Mouse (Mus musculus) left cerebral cortex, postnatal 14 days (tissue): ENCODE data around the gene Col9a2. TPM values are rescaled to one million over a fixed set of nuclear protein-coding genes. Genes with fewer than 3 reads are reported as not detected.
"Not testable (repeated sequence)": the region's sequence is repeated elsewhere in the genome, so short reads cannot be mapped to it uniquely, and the experiment has no call there.

Experiments
- DNase-seq, 2 experiments: peaks; one replicate each; pipeline ENCODE4 v3.0.0; 2021 to 2022; ENCODE audit warnings: low spot score in 2 of 2, mixed read lengths in 1 of 2
- intact Hi-C: fragments of 180-260 bp; cut with DNase I; formaldehyde crosslinking; loops from one replicate; pipeline ENCODE4 v1.15.1; 2025
- total RNA-seq, 2 experiments: library from RNA; stranded (reverse); gene quantifications; 2 replicates each; pipeline ENCODE4 v1.2.3; 2021

The Col9a2 gene
- total RNA-seq, 2 experiments from 2014 or later, result 10.2 to 12.7 TPM

GRCm38 (mm10) chr4:121059218-121059617 is 20.0 kb downstream of the Col9a2 start:
- intact Hi-C loops, DNase-seq: not testable (repeated sequence)

- no peak for DNase-seq
- intact Hi-C loops, result no loop called here
Measured at GRCm38 (mm10) chr4:121065336-121065735, 26.2 kb downstream of the Col9a2 start.

- no peak for DNase-seq
- intact Hi-C loops, result no loop called here
Measured at GRCm38 (mm10) chr4:121074250-121074649, 35.1 kb downstream of the Col9a2 start.

- DNase-seq, result no peak
- intact Hi-C loops, result no loop called here
Measured at GRCm38 (mm10) chr4:121077915-121078646, 38.9 kb downstream of the Col9a2 start.

GRCm38 (mm10) chr4:121080395-121080794 is 41.2 kb downstream of the Col9a2 start:
- intact Hi-C loops, result no loop called here
- DNase-seq, result no peak

- DNase-seq, result no peak
- intact Hi-C loops, result no loop called here
Measured at GRCm38 (mm10) chr4:121084506-121084905, 45.3 kb downstream of the Col9a2 start.

GRCm38 (mm10) chr4:121088696-121089095 is 49.5 kb downstream of the Col9a2 start:
- intact Hi-C loops, result no loop called here
- no peak for DNase-seq

- no peak for DNase-seq
- intact Hi-C loops, result no loop called here
Measured at GRCm38 (mm10) chr4:121090211-121090610, 51.0 kb downstream of the Col9a2 start.

GRCm38 (mm10) chr4:121097650-121098378 is 58.6 kb downstream of the Col9a2 start, which contains the start of gene Zmpste24:
Gene Zmpste24 (minus strand): TSS chr4:121098241.
- intact Hi-C loops, result loop anchor here (5.0 kb wide), 1 partner anchor 114 kb away; no protein-coding TSS in a partner anchor
- DNase-seq, result peak; percentile 93 to 95

- peak; percentile 52 to 60 for DNase-seq
- intact Hi-C loops, result no loop called here
Measured at GRCm38 (mm10) chr4:121103304-121103703, 64.1 kb downstream of the Col9a2 start.

Other genes with a start within 250 kb of the Col9a2 start
- 10 to 100 TPM; 48.3 to 50.1 TPM for gene Nfyc, start 207.8 kb upstream of the Col9a2 start, total RNA-seq
- 10 to 100 TPM; 40.9 to 49.1 TPM for gene Rims3, start 184.6 kb upstream of the Col9a2 start, total RNA-seq
- 10 to 100 TPM in 1 of 2 experiments, 1 to 10 TPM in 1; 9.3 to 11.6 TPM for gene Exo5, start 114.4 kb upstream of the Col9a2 start, total RNA-seq
- 1 to 10 TPM; 1.8 TPM for gene Zfp69, start 87.7 kb upstream of the Col9a2 start, total RNA-seq
- 100 to 1,000 TPM; 160 to 163 TPM for gene Smap2, start 22.1 kb upstream of the Col9a2 start, total RNA-seq
- gene Zmpste24, start 58.9 kb downstream of the Col9a2 start, total RNA-seq, result 10 to 100 TPM; 23.3 to 24.5 TPM
- not detected for gene Tmco2, start 69.8 kb downstream of the Col9a2 start, total RNA-seq
- 10 to 100 TPM; 27.7 to 28.0 TPM for gene Rlf, start 175.7 kb downstream of the Col9a2 start, total RNA-seq